Mouse (Mus musculus): ENCODE measurements around the gene Lypd4. TPM values are rescaled to one million over a fixed set of nuclear protein-coding genes. Genes with fewer than 3 reads are reported as not detected.
"Not testable (repeated sequence)": the region's sequence is repeated elsewhere in the genome, so short reads cannot be mapped to it uniquely, and the experiment has no call there.

Gene Lypd4
- total and polyA plus RNA-seq, 2 experiments from 2014 or later, result 0.28 TPM; not detected in 1

DNA sequence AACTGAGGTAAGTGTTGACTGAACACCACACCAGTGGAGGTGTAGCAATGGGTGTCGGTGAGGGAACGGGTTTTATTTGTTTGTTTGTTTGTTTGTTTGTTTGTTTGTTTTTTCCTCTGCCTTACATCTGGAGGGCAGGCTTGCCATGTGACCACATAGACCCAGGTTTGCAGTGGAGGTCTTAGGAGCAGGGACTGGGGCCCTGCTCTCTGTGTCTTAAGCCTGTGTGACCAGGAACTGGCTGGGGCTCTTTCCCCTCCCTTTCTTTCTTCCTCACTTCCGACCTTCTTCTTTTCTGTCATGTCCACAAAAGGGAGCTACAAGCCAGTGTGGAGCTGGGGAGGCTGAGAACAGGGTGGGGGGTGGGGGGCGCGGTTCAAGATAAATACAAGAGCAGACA, 28.2 kb upstream of the Lypd4 start:
- no peak overlapping the region for H3K9ac ChIP-seq (replicated peaks; ENCODE audit: low read length, poor library complexity, severe bottlenecking)
- WGBS, result 74% methylated on average over 5 of the region's 5 CpGs
- no peak for ATAC-seq (ENCODE audit: low FRiP score)
- H3K27me3 ChIP-seq (ENCODE audit: insufficient read depth, low read length), result no peaks in the 10 kb centered on the region
- H3K4me2 ChIP-seq (ENCODE audit: low read depth, low read length, poor library complexity, severe bottlenecking), result no peak overlapping the region
- H3K4me1 ChIP-seq (ENCODE audit: insufficient read depth, low read length), result no peaks in the 10 kb centered on the region; the same call in 1 of the 2 replicates
- no peak overlapping the region for H3K4me3 ChIP-seq (ENCODE audit: low read depth, low read length)
- H3K36me3 ChIP-seq (ENCODE audit: insufficient read depth, low read length), result no peaks in the 10 kb centered on the region
- DNase-seq (ENCODE audit: low spot score), result no peak
- TF ChIP-seq CTCF (IDR thresholded peaks at IDR 0.05), result no peak
- no peaks in the 10 kb centered on the region for H3K9me3 ChIP-seq (ENCODE audit: low read length)
- H3K27ac ChIP-seq (ENCODE audit: low read depth, low read length), result no peak overlapping the region

DNA sequence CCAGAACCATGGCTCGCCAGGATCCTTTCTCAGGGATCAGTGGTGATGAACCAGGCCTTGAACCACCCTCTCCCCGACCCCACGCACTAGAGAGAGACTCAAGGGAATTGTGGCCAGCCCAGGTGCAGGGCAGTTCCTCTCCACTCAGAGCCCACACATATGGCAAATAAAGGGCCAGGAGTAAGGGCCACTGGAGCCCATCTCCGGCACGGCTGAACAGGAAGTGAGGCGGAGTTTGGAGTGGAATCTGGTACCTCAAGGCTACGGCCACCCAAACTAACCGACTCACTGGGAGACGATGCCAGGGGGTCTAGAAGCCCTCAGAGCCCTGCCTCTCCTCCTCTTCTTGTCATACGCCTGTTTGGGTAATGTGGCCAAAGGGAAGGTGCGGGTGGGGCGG, 27.5 kb upstream of the Lypd4 start, which contains the start of gene Cd79a:
Cd79a (plus strand) TSS at position 158 of the 400 bp plus-strand sequence.
- Histone ChIP-seq H3K4me2 (ENCODE audit: low read depth, low read length, poor library complexity, severe bottlenecking) (no peak within 1 kb of the TSS), H3K27me3 (ENCODE audit: insufficient read depth, low read length) (no peaks in the 10 kb centered on the region), H3K9me3 (ENCODE audit: low read length) (no peaks in the 10 kb centered on the region), H3K27ac (ENCODE audit: low read depth, low read length) (no peak within 1 kb of the TSS), H3K4me3 (ENCODE audit: low read depth, low read length) (no peak within 1 kb of the TSS), H3K4me1 (ENCODE audit: insufficient read depth, low read length) (no peaks in the 10 kb centered on the region), H3K36me3 (ENCODE audit: insufficient read depth, low read length) (no peaks in the 10 kb centered on the region), H3K9ac (replicated peaks; ENCODE audit: low read length, poor library complexity, severe bottlenecking) (no peak within 1 kb of the TSS)
- TF ChIP-seq CTCF (IDR thresholded peaks at IDR 0.05), result no peak
- ATAC-seq (ENCODE audit: low FRiP score) (no peak), DNase-seq (ENCODE audit: low spot score) (no peak)
- 84% methylated on average over 12 of the region's 12 CpGs for WGBS

DNA sequence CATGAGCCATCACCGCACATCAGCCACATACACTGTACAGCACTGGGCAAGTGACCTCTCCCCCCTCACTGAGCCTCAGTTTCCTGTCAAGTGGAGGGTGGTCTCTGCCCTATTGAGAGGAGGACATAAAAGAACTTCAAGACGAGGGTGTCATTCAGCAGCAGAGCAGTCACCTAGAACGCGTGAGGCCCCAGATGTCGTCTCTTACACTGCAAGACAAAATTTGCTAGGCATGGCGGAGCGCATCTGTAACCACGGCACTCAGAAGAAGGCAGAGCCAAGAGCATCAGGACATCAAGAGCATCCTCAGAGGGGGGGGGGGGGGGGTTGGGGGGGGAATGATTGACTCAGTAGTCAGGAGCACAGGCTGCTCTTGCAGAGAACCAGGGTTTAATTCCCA, 26.5 kb upstream of the Lypd4 start:
- Histone ChIP-seq H3K9ac (replicated peaks; ENCODE audit: low read length, poor library complexity, severe bottlenecking) (no peak overlapping the region), H3K36me3 (ENCODE audit: insufficient read depth, low read length) (no peaks in the 10 kb centered on the region), H3K9me3 (ENCODE audit: low read length) (no peaks in the 10 kb centered on the region), H3K27ac (ENCODE audit: low read depth, low read length) (no peak overlapping the region), H3K4me3 (ENCODE audit: low read depth, low read length) (no peak overlapping the region), H3K27me3 (ENCODE audit: insufficient read depth, low read length) (no peaks in the 10 kb centered on the region), H3K4me1 (ENCODE audit: insufficient read depth, low read length) (no peaks in the 10 kb centered on the region), H3K4me2 (ENCODE audit: low read depth, low read length, poor library complexity, severe bottlenecking) (no peak overlapping the region)
- no peak for DNase-seq (ENCODE audit: low spot score)
- 68% methylated on average over 8 of the region's 8 CpGs for WGBS
- TF ChIP-seq CTCF (IDR thresholded peaks at IDR 0.05), result no peak
- no peak for ATAC-seq (ENCODE audit: low FRiP score)

DNA sequence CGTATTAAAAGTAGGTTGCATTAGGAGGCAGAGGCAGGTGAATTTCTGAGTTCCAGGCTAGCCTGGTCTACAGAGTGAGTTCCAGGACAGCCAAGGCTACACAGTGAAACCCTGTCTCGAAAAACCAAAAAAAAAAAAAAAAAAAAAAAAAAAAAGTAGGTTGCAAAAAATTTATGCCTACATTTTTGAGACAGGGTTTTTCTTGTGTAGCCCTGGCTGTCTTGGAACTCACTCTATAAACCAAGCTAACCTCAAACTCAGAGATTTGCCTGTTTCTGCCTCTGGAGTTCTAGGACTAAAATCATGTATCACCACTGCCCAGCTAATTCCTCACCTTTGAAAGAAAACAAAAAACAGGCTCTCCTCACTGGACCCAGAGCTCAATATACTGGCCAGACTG, 26.0 kb upstream of the Lypd4 start:
- H3K4me1 ChIP-seq (ENCODE audit: insufficient read depth, low read length); ATAC-seq (ENCODE audit: low FRiP score); DNase-seq (ENCODE audit: low spot score); H3K4me2 ChIP-seq (ENCODE audit: low read depth, low read length, poor library complexity, severe bottlenecking); H3K4me3 ChIP-seq (ENCODE audit: low read depth, low read length); H3K27ac ChIP-seq (ENCODE audit: low read depth, low read length); H3K36me3 ChIP-seq (ENCODE audit: insufficient read depth, low read length); H3K9ac ChIP-seq (replicated peaks; ENCODE audit: low read length, poor library complexity, severe bottlenecking); H3K27me3 ChIP-seq (ENCODE audit: insufficient read depth, low read length); H3K9me3 ChIP-seq (ENCODE audit: low read length): not testable (repeated sequence)
- WGBS, result 96% methylated on average over 2 of the region's 2 CpGs

DNA sequence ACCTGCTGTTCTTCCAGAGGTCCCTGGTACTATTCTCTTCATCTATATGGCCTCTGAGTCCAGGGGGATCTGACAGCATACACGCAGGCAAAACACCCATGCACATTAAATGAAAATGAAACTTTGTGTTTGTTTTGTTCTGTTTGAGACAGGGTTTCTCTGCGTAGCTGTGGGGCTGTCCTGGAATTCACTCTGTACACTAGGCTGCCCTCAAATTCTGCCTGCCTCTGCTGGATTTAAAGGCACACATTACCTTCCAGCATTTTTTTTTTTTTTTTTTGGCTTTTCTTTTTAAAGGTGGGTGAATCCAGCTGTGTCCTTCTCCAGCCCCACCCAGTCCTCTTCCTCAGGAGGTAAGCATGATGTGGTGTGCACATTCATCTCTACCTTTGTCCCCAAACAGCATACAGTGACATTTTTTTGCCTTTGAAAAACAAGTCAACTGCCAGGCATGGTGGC, 22.4 kb upstream of the Lypd4 start:
- H3K9ac ChIP-seq (replicated peaks; ENCODE audit: low read length, poor library complexity, severe bottlenecking), result no peak overlapping the region
- no peak for TF ChIP-seq CTCF (IDR thresholded peaks at IDR 0.05)

DNA sequence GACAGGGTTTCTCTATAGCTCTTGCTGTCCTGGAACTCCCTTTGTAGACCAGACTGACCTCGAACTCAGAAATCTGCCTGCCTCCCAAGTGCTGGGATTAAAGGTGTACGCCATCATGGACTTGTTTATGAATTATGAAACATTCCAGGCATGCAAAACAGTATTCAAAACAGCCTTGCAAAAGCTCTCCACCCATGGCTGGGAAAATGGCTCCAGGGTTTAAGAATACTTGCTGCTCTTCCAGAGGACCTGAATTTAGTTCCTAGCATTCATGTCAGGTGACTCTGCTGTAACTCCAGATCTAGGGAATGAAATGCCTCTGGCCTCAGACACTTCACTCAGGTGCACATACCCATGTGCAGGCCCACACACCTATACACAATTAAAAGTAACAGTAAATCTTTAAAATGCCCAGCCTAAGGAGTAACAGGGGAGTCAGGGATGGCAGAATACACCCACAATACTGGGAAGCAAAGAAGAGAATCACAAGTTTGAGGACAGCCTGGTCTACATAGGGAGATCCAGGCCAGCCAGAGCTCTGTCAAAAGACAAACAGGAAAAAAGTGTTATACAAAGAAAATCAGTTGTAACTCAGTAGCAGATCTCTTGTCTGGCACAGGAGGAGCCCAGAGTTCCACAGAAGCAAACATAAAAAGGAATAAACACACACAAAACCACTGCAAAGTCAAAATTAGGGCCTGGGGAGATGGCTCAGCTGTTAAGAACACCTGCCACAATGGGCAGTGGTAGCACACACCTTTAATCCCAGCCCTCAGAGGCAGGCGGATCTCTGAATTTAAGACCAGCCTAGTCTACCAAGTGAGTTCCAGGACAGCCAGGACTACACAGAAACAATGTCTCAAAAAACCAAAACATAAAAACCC, 21.7 kb upstream of the Lypd4 start:
- Histone ChIP-seq H3K4me2 (ENCODE audit: low read depth, low read length, poor library complexity, severe bottlenecking) (no peak overlapping the region), H3K27me3 (ENCODE audit: insufficient read depth, low read length) (no peaks in the 10 kb centered on the region), H3K9ac (replicated peaks; ENCODE audit: low read length, poor library complexity, severe bottlenecking) (no peak overlapping the region), H3K36me3 (ENCODE audit: insufficient read depth, low read length) (peaks cover 34% of the 10 kb centered on the region), H3K27ac (ENCODE audit: low read depth, low read length) (no peak overlapping the region), H3K9me3 (ENCODE audit: low read length) (no peaks in the 10 kb centered on the region), H3K4me1 (ENCODE audit: insufficient read depth, low read length) (no peaks in the 10 kb centered on the region), H3K4me3 (ENCODE audit: low read depth, low read length) (no peak overlapping the region)
- TF ChIP-seq CTCF (IDR thresholded peaks at IDR 0.05), result no peak
- DNase-seq (ENCODE audit: low spot score) (no peak), ATAC-seq (ENCODE audit: low FRiP score) (no peak)
- 74% methylated on average over 3 of the region's 3 CpGs for WGBS

More for the DNA sequence above, 22.4 kb upstream of the Lypd4 start:
- Histone ChIP-seq H3K4me1 (ENCODE audit: insufficient read depth, low read length) (no peaks in the 10 kb centered on the region), H3K9me3 (ENCODE audit: low read length) (no peaks in the 10 kb centered on the region), H3K27me3 (ENCODE audit: insufficient read depth, low read length) (no peaks in the 10 kb centered on the region), H3K4me2 (ENCODE audit: low read depth, low read length, poor library complexity, severe bottlenecking) (no peak overlapping the region), H3K4me3 (ENCODE audit: low read depth, low read length) (no peak overlapping the region), H3K36me3 (ENCODE audit: insufficient read depth, low read length) (peaks cover 31% of the 10 kb centered on the region), H3K27ac (ENCODE audit: low read depth, low read length) (no peak overlapping the region)
- DNase-seq (ENCODE audit: low spot score) (no peak), ATAC-seq (ENCODE audit: low FRiP score) (no peak)
- 70% methylated on average over 2 of the region's 2 CpGs for WGBS
